Mouse (Mus musculus): Measurements from ENCODE around the gene Ube2l3. TPM values are rescaled to one million over a fixed set of nuclear protein-coding genes. Genes with fewer than 3 reads are reported as not detected.
A peak's percentile ranks its signal among the peaks of the same experiment; 100 is the strongest.

Ube2l3 gene
- polyA plus RNA-seq (2016; fragmentation: Nextera tagmentation; extraction: Ambion mirVana) = 362 and 368 TPM in 2 replicates

GRCm38 (mm10) chr16:17202549-17202948 lies at the start of gene Ube2l3:
Gene Ube2l3 (minus strand): TSS chr16:17202649.
- 87% methylated on average over 1 of the region's 1 CpGs for WGBS
- no peak for ATAC-seq (ENCODE audit: insufficient number of reproducible peaks, insufficient read depth, low FRiP score, low TSS enrichment, low read depth)
- Histone ChIP-seq H3K4me3 (replicated peaks) (peak within 1 kb of the TSS; percentile 93), H3K9ac (replicated peaks) (no peak within 1 kb of the TSS), H3K27me3 (peaks cover 12% of the 10 kb centered on the region), H3K9me3 (no peaks in the 10 kb centered on the region), H3K36me3 (peaks cover 5% of the 10 kb centered on the region; the same call in 1 of the 2 replicates), H3K4me2 (peak within 1 kb of the TSS; percentile 85), H3K27ac (0 out of 2 replicates have a peak within 1 kb of the TSS, but pooled peaks have one; percentile 86), H3K4me1 (replicated peaks) (peaks cover 15% of the 10 kb centered on the region)

- Histone ChIP-seq H3K9ac (replicated peaks) (no peak overlapping the region), H3K36me3 (peaks cover 15% of the 10 kb centered on the region), H3K9me3 (no peaks in the 10 kb centered on the region), H3K27ac (no peak overlapping the region), H3K4me2 (no peak overlapping the region), H3K27me3 (no peaks in the 10 kb centered on the region), H3K4me3 (replicated peaks) (no peak overlapping the region), H3K4me1 (replicated peaks) (peaks cover 48% of the 10 kb centered on the region)
- 0 out of 2 replicates have a peak, but pooled peaks have one; percentile 18 for ATAC-seq (ENCODE audit: insufficient number of reproducible peaks, insufficient read depth, low FRiP score, low TSS enrichment, low read depth)
- WGBS = 67% methylated on average over 3 of the region's 3 CpGs
Measured at GRCm38 (mm10) chr16:17251539-17251938, 49.1 kb upstream of the Ube2l3 start.

GRCm38 (mm10) chr16:17249135-17249534 lies 46.7 kb upstream of the Ube2l3 start:
- Histone ChIP-seq H3K9ac (replicated peaks) (no peak overlapping the region), H3K4me1 (replicated peaks) (peaks cover 36% of the 10 kb centered on the region), H3K4me2 (no peak overlapping the region), H3K36me3 (no peaks in the 10 kb centered on the region), H3K9me3 (no peaks in the 10 kb centered on the region), H3K27me3 (no peaks in the 10 kb centered on the region), H3K27ac (no peak overlapping the region), H3K4me3 (replicated peaks) (no peak overlapping the region)
- no peak for ATAC-seq (ENCODE audit: insufficient number of reproducible peaks, insufficient read depth, low FRiP score, low TSS enrichment, low read depth)
- 72% methylated on average over 6 of the region's 6 CpGs for WGBS

- 74% methylated on average over 4 of the region's 4 CpGs for whole genome bisulfite sequencing
- no peaks in the 10 kb centered on the region for H3K27me3 ChIP-seq
- no peak overlapping the region for H3K9ac ChIP-seq (replicated peaks)
- ATAC-seq (ENCODE audit: insufficient number of reproducible peaks, insufficient read depth, low FRiP score, low TSS enrichment, low read depth) = no peak
- H3K4me2 ChIP-seq = no peak overlapping the region
- peaks cover 28% of the 10 kb centered on the region for H3K4me1 ChIP-seq (replicated peaks)
- no peaks in the 10 kb centered on the region for H3K36me3 ChIP-seq
- H3K27ac ChIP-seq = no peak overlapping the region
- no peaks in the 10 kb centered on the region for H3K9me3 ChIP-seq
- H3K4me3 ChIP-seq (replicated peaks) = no peak overlapping the region
Measured at GRCm38 (mm10) chr16:17247727-17248126, 45.3 kb upstream of the Ube2l3 start.

- no peaks in the 10 kb centered on the region for H3K9me3 ChIP-seq
- WGBS = 80% methylated on average over 1 of the region's 1 CpGs
- no peak overlapping the region for H3K4me2 ChIP-seq
- H3K9ac ChIP-seq (replicated peaks) = no peak overlapping the region
- no peaks in the 10 kb centered on the region for H3K27me3 ChIP-seq
- H3K4me1 ChIP-seq (replicated peaks) = peaks cover 18% of the 10 kb centered on the region
- H3K36me3 ChIP-seq = no peaks in the 10 kb centered on the region
- H3K27ac ChIP-seq = no peak overlapping the region
- no peak for ATAC-seq (ENCODE audit: insufficient number of reproducible peaks, insufficient read depth, low FRiP score, low TSS enrichment, low read depth)
- H3K4me3 ChIP-seq (replicated peaks) = no peak overlapping the region
Measured at GRCm38 (mm10) chr16:17244996-17245395, 42.5 kb upstream of the Ube2l3 start.

- no peaks in the 10 kb centered on the region for H3K27me3 ChIP-seq
- H3K4me3 ChIP-seq (replicated peaks) = no peak overlapping the region
- H3K4me1 ChIP-seq (replicated peaks) = peaks cover 30% of the 10 kb centered on the region
- H3K9me3 ChIP-seq = no peaks in the 10 kb centered on the region
- no peak overlapping the region for H3K27ac ChIP-seq
- no peak overlapping the region for H3K4me2 ChIP-seq
- WGBS = 52% methylated on average over 1 of the region's 1 CpGs
- ATAC-seq (ENCODE audit: insufficient number of reproducible peaks, insufficient read depth, low FRiP score, low TSS enrichment, low read depth) = no peak
- H3K36me3 ChIP-seq = no peaks in the 10 kb centered on the region
- no peak overlapping the region for H3K9ac ChIP-seq (replicated peaks)
Measured at GRCm38 (mm10) chr16:17243731-17244130, 41.3 kb upstream of the Ube2l3 start.

GRCm38 (mm10) chr16:17239409-17239808 lies 37.0 kb upstream of the Ube2l3 start:
- Histone ChIP-seq H3K36me3 (no peaks in the 10 kb centered on the region), H3K4me1 (replicated peaks) (peaks cover 51% of the 10 kb centered on the region), H3K4me3 (replicated peaks) (no peak overlapping the region), H3K4me2 (no peak overlapping the region), H3K9me3 (no peaks in the 10 kb centered on the region), H3K27me3 (no peaks in the 10 kb centered on the region), H3K9ac (replicated peaks) (no peak overlapping the region), H3K27ac (no peak overlapping the region)
- WGBS = 76% methylated on average over 2 of the region's 2 CpGs
- no peak for ATAC-seq (ENCODE audit: insufficient number of reproducible peaks, insufficient read depth, low FRiP score, low TSS enrichment, low read depth)

- Histone ChIP-seq H3K27ac (no peak overlapping the region), H3K27me3 (no peaks in the 10 kb centered on the region), H3K4me2 (no peak overlapping the region), H3K9me3 (no peaks in the 10 kb centered on the region), H3K4me3 (replicated peaks) (no peak overlapping the region), H3K36me3 (no peaks in the 10 kb centered on the region), H3K4me1 (replicated peaks) (peaks cover 52% of the 10 kb centered on the region), H3K9ac (replicated peaks) (no peak overlapping the region)
- no peak for ATAC-seq (ENCODE audit: insufficient number of reproducible peaks, insufficient read depth, low FRiP score, low TSS enrichment, low read depth)
- WGBS = 92% methylated on average over 3 of the region's 3 CpGs
Measured at GRCm38 (mm10) chr16:17237634-17238033, 35.2 kb upstream of the Ube2l3 start.

GRCm38 (mm10) chr16:17234916-17235665 lies 32.6 kb upstream of the Ube2l3 start:
- Histone ChIP-seq H3K9ac (replicated peaks) (peak overlapping the region; percentile 93), H3K36me3 (no peaks in the 10 kb centered on the region), H3K27ac (peak overlapping the region; percentile 93; the same call in 1 of the 2 replicates), H3K9me3 (no peaks in the 10 kb centered on the region), H3K4me3 (replicated peaks) (peak overlapping the region; percentile 87), H3K4me1 (replicated peaks) (peaks cover 48% of the 10 kb centered on the region), H3K4me2 (peak overlapping the region; percentile 93), H3K27me3 (no peaks in the 10 kb centered on the region)
- no peak for ATAC-seq (ENCODE audit: insufficient number of reproducible peaks, insufficient read depth, low FRiP score, low TSS enrichment, low read depth)
- WGBS = 22% methylated on average over 9 of the region's 9 CpGs

GRCm38 (mm10) chr16:17234499-17234895 lies 32.0 kb upstream of the Ube2l3 start:
- H3K9me3 ChIP-seq = no peaks in the 10 kb centered on the region
- H3K9ac ChIP-seq (replicated peaks) = peak overlapping the region; percentile 93
- 2% methylated on average over 12 of the region's 12 CpGs for WGBS
- H3K36me3 ChIP-seq = no peaks in the 10 kb centered on the region
- peak overlapping the region; percentile 93 for H3K4me2 ChIP-seq
- peaks cover 42% of the 10 kb centered on the region for H3K4me1 ChIP-seq (replicated peaks)
- H3K4me3 ChIP-seq (replicated peaks) = peak overlapping the region; percentile 87
- peak overlapping the region; percentile 93 for H3K27ac ChIP-seq
- no peaks in the 10 kb centered on the region for H3K27me3 ChIP-seq
- ATAC-seq (ENCODE audit: insufficient number of reproducible peaks, insufficient read depth, low FRiP score, low TSS enrichment, low read depth) = no peak

- Histone ChIP-seq H3K27ac (peak overlapping the region; percentile 93), H3K4me3 (replicated peaks) (peak overlapping the region; percentile 87), H3K4me1 (replicated peaks) (peaks cover 36% of the 10 kb centered on the region), H3K9ac (replicated peaks) (peak overlapping the region; percentile 93), H3K36me3 (no peaks in the 10 kb centered on the region), H3K27me3 (no peaks in the 10 kb centered on the region), H3K4me2 (peak overlapping the region; percentile 93), H3K9me3 (no peaks in the 10 kb centered on the region)
- peak; percentile 54 for ATAC-seq (ENCODE audit: insufficient number of reproducible peaks, insufficient read depth, low FRiP score, low TSS enrichment, low read depth)
- under 1% methylated on average over 58 of the region's 62 CpGs for WGBS
Measured at GRCm38 (mm10) chr16:17233702-17234498, 31.5 kb upstream of the Ube2l3 start.
